Mouse (Mus musculus) adrenal gland, postnatal 25 days (tissue): Measurements from ENCODE around the gene Arid5a. TPM values are rescaled to one million over a fixed set of nuclear protein-coding genes. Genes with fewer than 3 reads are reported as not detected.
A peak's percentile ranks its signal among the peaks of the same experiment; 100 is the strongest.

Experiments
- DNase-seq: peaks from one replicate; pipeline ENCODE4 v3.0.0; 2021; ENCODE audit warnings: mixed read lengths
- microRNA-seq, 2 experiments: library from miRNA; unstranded; fragments of <30 nt; microRNA quantifications; one replicate each; pipeline ENCODE4 v1.2.0; 2021
- total RNA-seq: library from RNA; stranded (reverse); gene quantifications from 2 replicates; pipeline ENCODE4 v1.2.3, GENCODE M21; 2021

Gene Arid5a
- total RNA-seq, 1 experiment from 2014 or later: 3.5 TPM

- no peak for DNase-seq
Observed at GRCm38 (mm10) chr1:36325900-36326321, 18.4 kb downstream of the Arid5a start.

GRCm38 (mm10) chr1:36326815-36327214, 19.3 kb downstream of the Arid5a start:
- no peak for DNase-seq

DNA sequence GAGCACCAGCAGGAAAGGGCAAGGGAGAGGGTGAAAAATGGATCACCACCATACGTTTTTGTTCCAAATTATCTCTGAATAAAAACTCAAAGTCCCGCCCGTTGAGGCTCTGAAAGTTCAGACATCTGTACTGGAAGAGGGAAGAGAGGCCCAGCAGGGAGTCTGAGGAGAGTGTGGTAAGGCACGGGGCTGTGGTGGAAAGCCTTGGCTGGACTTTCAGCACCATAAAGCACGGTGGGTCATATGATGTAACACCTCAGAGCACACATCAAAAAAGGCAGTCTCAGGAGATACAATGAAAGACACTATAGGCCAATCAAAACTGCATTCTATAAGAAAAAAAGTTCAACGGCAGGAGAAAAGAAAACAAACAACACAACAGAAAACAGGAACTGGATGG, 24.2 kb downstream of the Arid5a start:
- no peak for DNase-seq

- DNase-seq: no peak
Observed at GRCm38 (mm10) chr1:36332955-36333887, 25.7 kb downstream of the Arid5a start.

DNA sequence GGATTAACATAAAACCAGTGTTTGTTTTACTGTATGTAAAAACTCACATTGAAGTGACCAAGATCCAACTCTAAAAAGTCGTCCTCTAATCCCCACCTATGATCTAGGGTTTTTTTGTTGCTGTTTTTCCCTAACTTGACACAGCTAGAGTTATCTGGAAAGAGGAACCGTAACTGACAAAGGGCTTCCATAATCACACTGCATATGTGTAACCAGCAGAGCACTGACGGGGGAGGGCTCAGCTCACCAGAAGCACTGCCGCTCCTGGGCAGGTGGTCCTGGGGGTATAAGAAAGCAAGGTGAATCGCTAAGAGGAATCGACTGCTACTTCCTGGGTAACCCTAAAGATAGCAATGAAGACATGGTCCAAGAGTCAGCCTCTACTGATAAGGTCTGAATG, 35.0 kb downstream of the Arid5a start:
- DNase-seq: no peak

- no peak for DNase-seq
Observed at GRCm38 (mm10) chr1:36352351-36352750, 44.8 kb downstream of the Arid5a start.

GRCm38 (mm10) chr1:36356955-36357695, 49.6 kb downstream of the Arid5a start:
- DNase-seq: no peak

GRCm38 (mm10) chr1:36367698-36368097, 60.2 kb downstream of the Arid5a start:
- no peak for DNase-seq

DNA sequence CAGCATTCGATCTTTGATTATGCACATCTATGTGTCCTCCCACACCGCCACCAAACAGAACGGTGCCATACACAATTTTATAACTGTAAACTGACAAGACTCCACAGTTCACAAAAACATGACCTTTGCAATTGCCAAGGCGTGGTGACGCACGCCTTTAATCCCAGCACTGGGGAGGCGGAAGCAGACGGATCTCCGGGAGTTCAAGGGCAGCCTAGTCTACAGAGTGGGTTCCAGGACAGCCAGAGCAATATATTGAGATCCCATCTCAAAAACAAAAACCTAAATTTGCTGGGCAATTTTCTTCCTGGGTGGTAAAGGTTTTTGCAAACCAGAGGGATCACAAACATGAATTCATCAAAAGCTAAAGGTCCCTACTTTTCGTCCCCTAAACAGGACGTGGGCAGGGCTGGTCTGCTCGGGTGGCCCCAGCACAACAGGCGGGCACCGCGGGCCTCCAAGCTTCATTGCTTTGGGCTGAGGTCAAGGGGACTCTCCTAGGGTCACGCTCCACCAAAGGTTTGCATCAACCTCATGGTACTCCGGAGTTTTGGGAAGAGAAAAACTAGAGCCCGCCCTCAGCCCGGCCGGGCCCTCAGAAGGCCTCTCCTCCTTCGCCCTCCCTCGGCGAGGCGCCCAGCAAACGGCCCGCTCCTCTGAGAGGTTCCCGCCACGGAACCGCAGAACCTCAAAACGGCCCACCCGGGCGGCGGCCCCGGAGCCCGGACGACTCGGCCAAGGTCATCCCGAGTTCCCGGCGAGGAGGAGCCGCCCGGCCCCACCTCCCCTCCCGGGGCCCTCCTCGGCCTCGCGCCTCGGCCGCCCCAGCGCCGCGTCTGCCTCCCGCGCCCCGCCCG, 60.8 kb downstream of the Arid5a start:
- DNase-seq: peak; percentile 74

- DNase-seq: peak; percentile 92
Observed at GRCm38 (mm10) chr1:36368969-36369645, 61.6 kb downstream of the Arid5a start, which contains the start of gene Kansl3. Kansl3 (minus strand) TSS chr1:36369181.

DNA sequence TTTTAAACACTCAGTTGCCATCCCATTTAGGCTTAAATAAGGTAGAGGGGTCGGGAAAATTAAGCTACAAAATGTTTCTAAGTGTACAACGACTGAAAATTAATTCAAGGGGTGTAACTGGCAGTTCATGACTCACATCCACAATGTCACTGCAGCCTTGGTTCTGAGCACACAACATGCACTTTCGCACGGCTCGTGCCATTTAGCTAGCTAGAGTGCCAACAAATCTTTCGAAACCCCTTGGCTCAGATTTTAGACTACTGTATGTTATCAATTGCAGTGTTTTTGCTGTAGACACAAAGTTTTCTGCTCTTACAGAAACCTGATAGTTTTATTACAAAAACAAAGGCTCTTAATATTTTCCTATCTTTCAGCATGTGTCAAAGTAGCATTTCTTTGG, 63.4 kb downstream of the Arid5a start:
- peak; percentile 36 for DNase-seq

- no peak for DNase-seq
Observed at GRCm38 (mm10) chr1:36371934-36372845, 64.7 kb downstream of the Arid5a start, which contains the start of gene Fer1l5. Fer1l5 (plus strand) TSS chr1:36372291.

Small RNA genes lying within 50 kb of the gene (microRNA-seq; reads per million reads assigned to microRNA genes)
- gene Mir6898: 0.71 to 2.1 reads per million in 2 experiments

Other genes with a start within 250 kb of the Arid5a start
- gene Hs6st1, start 239.3 kb upstream of the Arid5a start, total RNA-seq: 140 and 171 TPM in 2 replicates
- gene Uggt1, start 63.0 kb upstream of the Arid5a start, total RNA-seq: 47.5 and 53.2 TPM in 2 replicates
- 4.3 and 4.6 TPM in 2 replicates for gene Neurl3, start 33.1 kb upstream of the Arid5a start, total RNA-seq
- gene Kansl3, start 61.4 kb downstream of the Arid5a start, total RNA-seq: 102 and 103 TPM in 2 replicates
- not detected in 2 replicates for gene Fer1l5, start 64.6 kb downstream of the Arid5a start, total RNA-seq
- gene Lman2l, start 137.5 kb downstream of the Arid5a start, total RNA-seq: 49.1 and 54.0 TPM in 2 replicates
- 4.8 and 5.2 TPM in 2 replicates for gene Cnnm4, start 163.9 kb downstream of the Arid5a start, total RNA-seq
- 36.7 and 53.2 TPM in 2 replicates for gene Cnnm3, start 204.1 kb downstream of the Arid5a start, total RNA-seq
- gene Ankrd23, start 229.2 kb downstream of the Arid5a start, total RNA-seq: 14.5 and 15.4 TPM in 2 replicates
- gene Gm42417, start 231.7 kb downstream of the Arid5a start, total RNA-seq: not detected in 2 replicates
- 16.5 and 19.7 TPM in 2 replicates for gene Ankrd39, start 239.7 kb downstream of the Arid5a start, total RNA-seq